Mouse (Mus musculus): ENCODE measurements around the gene Cdh3.

DNA sequence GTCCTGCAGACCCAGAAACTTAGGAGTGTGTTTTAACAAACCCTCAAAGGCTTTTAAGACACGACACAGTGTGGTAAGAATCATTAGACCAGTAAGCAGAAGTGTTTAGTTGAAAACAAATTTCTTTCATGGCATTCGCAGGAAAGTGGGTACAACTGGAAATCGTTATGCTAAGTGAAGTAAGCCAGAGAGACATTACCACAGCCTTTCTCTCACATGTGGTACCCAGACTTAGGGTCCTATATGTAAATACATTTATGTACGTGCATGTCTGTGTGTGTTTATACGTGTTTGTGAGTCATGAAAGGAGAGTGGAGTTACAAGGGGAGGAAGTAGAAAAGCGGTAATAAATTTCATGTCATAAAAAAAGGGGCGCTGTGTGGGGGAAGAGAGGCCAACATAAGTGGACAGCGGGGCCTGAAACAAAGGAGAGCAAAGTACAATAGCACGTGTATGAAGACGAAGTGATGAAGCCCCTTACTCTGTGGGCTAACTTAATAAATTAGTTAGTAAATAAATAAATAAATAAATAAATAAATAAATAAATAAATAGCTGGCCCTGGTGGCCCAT is 37.8 kb downstream of the Cdh3 start:
- TF ChIP-seq POLR2A (IDR thresholded peaks at IDR 0.05; ENCODE audit: insufficient read depth, low read depth, low read length): no peak
- no peak for TF ChIP-seq CTCF (IDR thresholded peaks at IDR 0.05; ENCODE audit: insufficient read depth, low read depth, low read length)

All from olfactory bulb, adult 2 months (tissue).